Mouse (Mus musculus) MEL (cell line): ENCODE results near the gene Smbd1. TPM values are rescaled to one million over a fixed set of nuclear protein-coding genes. Genes with fewer than 3 reads are reported as not detected.

Source experiments
- DNase-seq: peaks from one replicate; pipeline ENCODE4 v3.0.0; 2011; ENCODE audit warnings: low read depth, low spot score
- H3K27ac ChIP-seq: 2 replicates; pipeline ENCODE4 v1.5.1; 2012; ENCODE audit warnings: low read depth, mild to moderate bottlenecking, control low read depth, low read length, moderate library complexity; ENCODE audit not compliant: control insufficient read depth
- H3K27me3 ChIP-seq, 2 experiments: fragments of 150-350 bp in 1 of 2; sonication (generic) in 1 of 2; 2 replicates each; pipeline ENCODE4 v1.6.1; 2012; ENCODE audit warnings: low read length in 2 of 2, mild to moderate bottlenecking in 2 of 2, improper control_type of control experiment in 1 of 2, moderate library complexity in 1 of 2; ENCODE audit not compliant: insufficient read depth in 2 of 2, control insufficient read depth in 1 of 2
- H3K36me3 ChIP-seq, 2 experiments: 2 replicates each; pipeline ENCODE4 v1.6.1; 2012 to 2014; ENCODE audit warnings: low read length in 2 of 2, improper control_type of control experiment in 1 of 2, inconsistent platforms in 1 of 2, mild to moderate bottlenecking in 1 of 2; ENCODE audit not compliant: insufficient read depth in 2 of 2, control insufficient read depth in 1 of 2
- H3K4me1 ChIP-seq, 2 experiments: fragments of 150-350 bp in 1 of 2; sonication (generic) in 1 of 2; 2 replicates each; pipeline ENCODE4 v1.6.1; 2012; ENCODE audit warnings: low read length in 2 of 2, improper control_type of control experiment in 1 of 2, mild to moderate bottlenecking in 1 of 2; ENCODE audit not compliant: insufficient read depth in 2 of 2, control insufficient read depth in 1 of 2
- H3K4me3 ChIP-seq, 2 experiments: fragments of 150-350 bp in 1 of 2; sonication (generic) in 1 of 2; 2 replicates each; pipeline ENCODE4 v1.5.1; 2012; ENCODE audit warnings: low read depth in 2 of 2, low read length in 2 of 2, mild to moderate bottlenecking in 2 of 2, moderate library complexity in 2 of 2, control low read depth in 1 of 2, improper control_type of control experiment in 1 of 2; ENCODE audit not compliant: control insufficient read depth in 1 of 2, insufficient read depth in 1 of 2
- H3K79me2 ChIP-seq: 2 replicates; pipeline ENCODE4 v1.6.1; 2012; ENCODE audit warnings: mild to moderate bottlenecking, low read length, moderate library complexity; ENCODE audit not compliant: control insufficient read depth, poor library complexity, insufficient read depth
- H3K9ac ChIP-seq: 2 replicates; pipeline ENCODE4 v1.6.1; 2012; ENCODE audit warnings: low read depth, mild to moderate bottlenecking, control low read depth, low read length, moderate library complexity; ENCODE audit not compliant: control insufficient read depth, poor library complexity, severe bottlenecking
- H3K9me3 ChIP-seq: fragments of 150-350 bp; sonication (generic); replicated peaks from 2 replicates; pipeline ENCODE4 v1.6.1; 2012; ENCODE audit warnings: mild to moderate bottlenecking, low read length, improper control_type of control experiment, moderate library complexity; ENCODE audit not compliant: insufficient read depth
- GABPA ChIP-seq: IDR thresholded peaks from 2 replicates; pipeline ENCODE4 v1.6.1; 2012; ENCODE audit warnings: low read depth, mild to moderate bottlenecking, inconsistent platforms, low read length, improper control_type of control experiment, moderate library complexity
- MAX ChIP-seq: IDR thresholded peaks from 2 replicates; pipeline ENCODE4 v1.6.1; 2011; ENCODE audit warnings: low read length, improper control_type of control experiment
- MXI1 ChIP-seq: IDR thresholded peaks from 2 replicates; pipeline ENCODE4 v1.6.1; 2011; ENCODE audit warnings: mild to moderate bottlenecking, low read depth, low read length, improper control_type of control experiment
- RAD21 ChIP-seq: IDR thresholded peaks from 2 replicates; pipeline ENCODE4 v1.6.1; 2011; ENCODE audit warnings: mild to moderate bottlenecking, low read depth, low read length, improper control_type of control experiment
- USF1 ChIP-seq: IDR thresholded peaks from 2 replicates; pipeline ENCODE4 v1.6.1; 2014; ENCODE audit warnings: low read depth, mild to moderate bottlenecking, inconsistent platforms, low read length, improper control_type of control experiment, moderate library complexity
- ZNF384 ChIP-seq: IDR thresholded peaks from 2 replicates; pipeline ENCODE4 v1.6.1; 2012; ENCODE audit warnings: low read depth, mild to moderate bottlenecking, inconsistent platforms, low read length, improper control_type of control experiment
- polyA plus RNA-seq, 2 experiments: library from polyadenylated mRNA; stranded (reverse) in 1 of 2; unstranded in 1 of 2; fragments of >175 nt in 1 of 2; fragments of >200 nt in 1 of 2; gene quantifications; 2 replicates each; pipeline versions ENCODE4 v1.2.1 to v1.2.4; 2012; ENCODE audit warnings: low replicate concordance in 2 of 2, low read depth in 1 of 2; ENCODE audit not compliant: insufficient read length in 2 of 2, insufficient read depth in 1 of 2, missing spikeins in 1 of 2
- total RNA-seq: library from RNA; depleted of rRNA; stranded (reverse); fragments of 300-350 nt; gene quantifications from 2 replicates; pipeline ENCODE4 v1.2.3, GENCODE M21; 2012

Smbd1 gene
- total and polyA plus RNA-seq, 3 experiments, result not detected

DNA sequence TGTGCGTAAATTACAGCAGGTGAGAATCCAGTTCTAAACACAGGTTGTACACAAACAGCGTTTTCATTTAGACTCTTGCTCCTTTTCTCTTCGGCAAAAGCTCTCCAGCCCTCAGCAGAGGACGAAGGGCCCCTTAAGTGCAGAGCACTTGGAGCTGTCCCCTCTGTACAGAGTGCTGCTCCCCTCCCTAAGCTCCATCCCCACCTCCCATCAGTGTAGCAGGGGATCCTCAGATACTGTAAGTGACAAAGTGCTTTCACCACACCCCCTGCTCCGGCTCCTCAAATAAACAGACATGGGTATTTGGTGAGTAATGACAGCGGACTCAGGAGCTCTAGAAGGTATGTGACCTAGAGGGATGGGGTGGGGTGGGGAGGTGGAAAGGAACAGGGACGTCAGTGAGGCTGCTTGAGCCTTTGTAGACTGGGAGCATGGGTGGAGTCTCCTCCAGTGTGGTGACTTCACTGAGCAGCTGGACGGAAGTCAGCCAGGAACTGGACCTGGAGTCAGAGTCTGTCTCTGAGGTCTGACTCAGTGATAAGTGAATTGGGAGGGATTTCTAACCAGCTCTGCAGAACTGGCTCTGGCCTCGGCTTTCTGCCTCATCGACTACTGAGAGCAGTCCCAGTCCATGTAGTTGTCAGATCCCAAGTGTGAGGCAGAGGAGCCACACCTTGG is 11.6 kb upstream of the Smbd1 start:
- no peak overlapping the region for H3K9ac ChIP-seq
- no peak for DNase-seq
- H3K27me3 ChIP-seq, result no peaks in the 10 kb centered on the region
- H3K4me3 ChIP-seq, result no peak overlapping the region
- no peaks in the 10 kb centered on the region for H3K36me3 ChIP-seq
- H3K4me1 ChIP-seq, result no peaks in the 10 kb centered on the region
- H3K79me2 ChIP-seq, result no peaks in the 10 kb centered on the region
- no peaks in the 10 kb centered on the region for H3K9me3 ChIP-seq
- H3K27ac ChIP-seq, result no peak overlapping the region
- TF ChIP-seq GABPA (no peak), USF1 (no peak)

DNA sequence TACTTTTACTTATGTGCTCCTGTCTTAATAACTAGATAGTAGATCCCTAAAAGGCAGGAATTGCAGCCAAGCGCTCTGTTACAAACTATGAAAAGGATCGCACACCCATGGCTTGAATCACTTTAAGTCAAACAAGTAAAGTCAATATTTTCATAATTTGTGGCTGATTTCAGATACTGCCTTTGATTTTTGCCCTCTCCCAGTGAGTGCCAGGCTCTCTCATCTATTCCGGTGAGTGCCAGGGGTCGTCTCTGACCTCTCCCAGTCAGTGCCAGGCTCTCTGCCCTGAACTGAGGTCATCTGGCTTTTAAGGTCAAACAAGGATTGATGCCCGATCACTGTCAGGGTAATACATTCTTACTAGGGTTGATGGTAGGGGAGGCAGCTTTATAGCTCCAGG is 8.2 kb upstream of the Smbd1 start:
- Histone ChIP-seq H3K27me3 (no peaks in the 10 kb centered on the region), H3K79me2 (no peaks in the 10 kb centered on the region), H3K4me3 (no peak overlapping the region), H3K4me1 (peaks cover 0 to 7% of the 10 kb centered on the region in 2 experiments; a peak in 2 of 4 replicates), H3K9me3 (no peaks in the 10 kb centered on the region), H3K36me3 (peaks cover 0 to 3% of the 10 kb centered on the region in 2 experiments; a peak in 1 of 4 replicates), H3K9ac (no peak overlapping the region), H3K27ac (no peak overlapping the region)
- no peak for TF ChIP-seq USF1
- DNase-seq, result no peak

DNA sequence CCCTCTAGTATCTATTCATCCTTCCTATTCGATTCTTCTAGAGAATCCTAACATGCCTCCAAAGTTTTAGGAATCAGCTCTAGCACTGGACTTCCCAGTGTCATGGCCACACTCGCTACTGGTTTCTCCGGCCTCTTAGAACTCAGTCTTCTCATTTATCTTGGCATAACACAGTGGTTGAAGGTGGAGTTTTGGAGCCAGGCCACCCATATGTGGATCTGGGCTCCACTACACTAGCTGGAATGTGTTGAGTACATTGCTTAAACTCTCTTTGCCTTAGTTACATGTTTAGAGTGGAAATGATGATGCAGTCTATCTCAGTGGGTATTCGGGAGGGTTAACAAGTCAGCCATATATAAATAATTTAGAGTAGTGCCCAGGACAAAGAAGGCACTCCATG is 7.8 kb upstream of the Smbd1 start:
- Histone ChIP-seq H3K79me2 (no peaks in the 10 kb centered on the region), H3K9ac (no peak overlapping the region), H3K4me3 (no peak overlapping the region), H3K27ac (no peak overlapping the region), H3K4me1 (peaks cover 0 to 7% of the 10 kb centered on the region in 2 experiments; a peak in 2 of 4 replicates), H3K36me3 (peaks cover 0 to 3% of the 10 kb centered on the region in 2 experiments; a peak in 1 of 4 replicates), H3K9me3 (no peaks in the 10 kb centered on the region), H3K27me3 (no peaks in the 10 kb centered on the region)
- DNase-seq, result no peak
- no peak for TF ChIP-seq MXI1
- TF ChIP-seq MAX, result no peak

GRCm38 (mm10) chr16:32815160-32815605 is 4.9 kb upstream of the Smbd1 start:
- Histone ChIP-seq H3K36me3 (peaks cover 0 to 3% of the 10 kb centered on the region in 2 experiments; a peak in 1 of 4 replicates), H3K9ac (no peak overlapping the region), H3K79me2 (no peaks in the 10 kb centered on the region), H3K9me3 (no peaks in the 10 kb centered on the region), H3K4me3 (no peak overlapping the region), H3K4me1 (peaks cover 0 to 7% of the 10 kb centered on the region in 2 experiments; a peak in 2 of 4 replicates), H3K27me3 (no peaks in the 10 kb centered on the region), H3K27ac (no peak overlapping the region)
- no peak for DNase-seq
- TF ChIP-seq ZNF384, result peak; percentile 34; the same call in 1 of the 2 replicates
- no peak for TF ChIP-seq RAD21
